Mouse (Mus musculus) liver, embryonic 14.5 days (tissue): ENCODE data around the gene Pgpep1l. TPM values are rescaled to one million over a fixed set of nuclear protein-coding genes. Genes with fewer than 3 reads are reported as not detected.

Source experiments
- ATAC-seq: fragments of 200-750 bp; cut with Nextera tagmentation; 2 replicates; pipeline ENCODE4 v1.8.0; 2017; ENCODE audit warnings: moderate number of reproducible peaks, mild to moderate bottlenecking, moderate library complexity; ENCODE audit not compliant: insufficient read depth
- DNase-seq, 3 experiments: peaks; one replicate each; pipeline ENCODE4 v3.0.0-alpha.2; 2012 to 2013; ENCODE audit warnings: low read depth in 3 of 3, low spot score in 3 of 3
- H3K27ac ChIP-seq: fragments of 300-500 bp; sonication (generic); 2 replicates; pipeline ENCODE4 v1.5.1; 2014; ENCODE audit warnings: moderate library complexity, mild to moderate bottlenecking, control low read depth, inconsistent platforms
- H3K27me3 ChIP-seq: fragments of 300-500 bp; sonication (generic); 2 replicates; pipeline ENCODE4 v1.6.1; 2014; ENCODE audit warnings: mild to moderate bottlenecking, low read length, moderate library complexity; ENCODE audit not compliant: control insufficient read depth, insufficient read depth
- H3K36me3 ChIP-seq: fragments of 300-500 bp; sonication (generic); replicated peaks from 2 replicates; pipeline ENCODE4 v1.6.1; 2014; ENCODE audit warnings: low read depth; ENCODE audit not compliant: control insufficient read depth, insufficient read depth
- H3K4me1 ChIP-seq, 2 experiments: fragments of 200-500 bp in 1 of 2; fragments of 300-500 bp in 1 of 2; sonication (generic) in 1 of 2; replicated peaks; 2 replicates each; pipeline ENCODE4 v1.6.1; 2012 to 2014; ENCODE audit warnings: antibody characterized with exemption in 1 of 2, inconsistent platforms in 1 of 2, low read length in 1 of 2; ENCODE audit not compliant: control insufficient read depth in 2 of 2, insufficient read depth in 2 of 2
- H3K4me2 ChIP-seq: fragments of 300-500 bp; sonication (generic); 2 replicates; pipeline ENCODE4 v1.6.1; 2014; ENCODE audit warnings: low read depth, mild to moderate bottlenecking, control low read depth, moderate library complexity
- H3K4me3 ChIP-seq, 2 experiments: fragments of 200-500 bp in 1 of 2; fragments of 300-500 bp in 1 of 2; sonication (generic) in 1 of 2; 2 replicates each; pipeline ENCODE4 v1.5.1; 2012 to 2014; ENCODE audit warnings: low read depth in 2 of 2, low read length in 2 of 2, mild to moderate bottlenecking in 2 of 2, control low read depth in 1 of 2, inconsistent platforms in 1 of 2, moderate library complexity in 1 of 2; ENCODE audit not compliant: insufficient read depth in 1 of 2
- H3K9ac ChIP-seq: fragments of 300-500 bp; sonication (generic); replicated peaks from 2 replicates; pipeline ENCODE4 v1.6.1; 2014; ENCODE audit warnings: mild to moderate bottlenecking, control low read depth, moderate library complexity
- H3K9me3 ChIP-seq: fragments of 300-500 bp; sonication (generic); 2 replicates; pipeline ENCODE4 v1.6.1; 2016; ENCODE audit warnings: low read length, mixed read lengths; ENCODE audit not compliant: control insufficient read depth
- CTCF ChIP-seq: IDR thresholded peaks from 2 replicates; pipeline ENCODE4 v1.5.1; 2016; ENCODE audit warnings: antibody characterized with exemption, low read depth, control low read depth
- EP300 ChIP-seq: IDR thresholded peaks from 2 replicates; pipeline ENCODE4 v1.6.1; 2016; ENCODE audit warnings: antibody characterized with exemption, low read depth
- WGBS: fragments of 180-500 bp; shearing (Covaris S2); extraction: QIAGEN DNeasy Blood & Tissue Kit; methylation state at CpG from one replicate; pipeline ENCODE4 v1.1.7; 2014; ENCODE audit not compliant: insufficient replicate concordance; 5-methylcytosine and 5-hydroxymethylcytosine counted together
- polyA plus RNA-seq, 2 experiments: library from polyadenylated mRNA; depleted of rRNA in 1 of 2; stranded (reverse) in 1 of 2; unstranded in 1 of 2; fragments of >200 nt; fragmentation: Nextera tagmentation in 1 of 2; extraction: Ambion mirVana in 1 of 2; gene quantifications; 2 replicates each; pipeline versions ENCODE4 v1.2.1 to v1.2.3; 2012 to 2014

Pgpep1l gene
- not detected in 2 replicates for polyA plus RNA-seq (2012; rRNA removed)
- polyA plus RNA-seq (2014; fragmentation: Nextera tagmentation; extraction: Ambion mirVana): not detected in 2 replicates

- Histone ChIP-seq H3K36me3 (no peaks in the 10 kb centered on the region), H3K9ac (no peak within 1 kb of the TSS), H3K9me3 (no peaks in the 10 kb centered on the region), H3K4me3 (peak within 1 kb of the TSS in 1 of 2 experiments; percentile 18; a peak in 2 of 4 replicates), H3K27me3 (peaks cover 10% of the 10 kb centered on the region), H3K4me1 (0 out of 4 replicates have a peak, but pooled peaks cover 0 to 2% of the 10 kb centered on the region in 2 experiments), H3K27ac (no peak within 1 kb of the TSS), H3K4me2 (peak within 1 kb of the TSS; percentile 50)
- ATAC-seq: no peak
- 15% methylated on average over 25 of the region's 25 CpGs for WGBS
- DNase-seq: no peak
- TF ChIP-seq EP300 (no peak), CTCF (no peak)
These were observed at the start of gene Pgpep1l for GRCm38 (mm10) chr7:68264028-68264453. TSS of gene Pgpep1l (minus strand) at chr7:68264233.

GRCm38 (mm10) chr7:68313038-68313782 lies 49.2 kb upstream of the Pgpep1l start:
- Histone ChIP-seq H3K27ac (no peak overlapping the region), H3K4me1 (no peaks in the 10 kb centered on the region), H3K36me3 (no peaks in the 10 kb centered on the region), H3K4me2 (no peak overlapping the region), H3K9me3 (no peaks in the 10 kb centered on the region), H3K9ac (no peak overlapping the region), H3K4me3 (no peak overlapping the region), H3K27me3 (no peaks in the 10 kb centered on the region)
- no peak for TF ChIP-seq CTCF
- no peak for TF ChIP-seq EP300
- WGBS: 57% methylated on average over 14 of the region's 14 CpGs
- ATAC-seq (no peak), DNase-seq (no peak)

- Histone ChIP-seq H3K4me1 (no peaks in the 10 kb centered on the region), H3K36me3 (no peaks in the 10 kb centered on the region), H3K4me3 (no peak overlapping the region), H3K27me3 (no peaks in the 10 kb centered on the region), H3K27ac (no peak overlapping the region), H3K9ac (no peak overlapping the region), H3K4me2 (no peak overlapping the region), H3K9me3 (no peaks in the 10 kb centered on the region)
- no peak for DNase-seq
- TF ChIP-seq CTCF: no peak
- TF ChIP-seq EP300: no peak
- ATAC-seq: no peak
- 52% methylated on average over 5 of the region's 5 CpGs for WGBS
These were observed 48.4 kb upstream of the Pgpep1l start for GRCm38 (mm10) chr7:68312395-68312794.

GRCm38 (mm10) chr7:68311469-68311868 lies 47.4 kb upstream of the Pgpep1l start:
- Histone ChIP-seq H3K27me3 (no peaks in the 10 kb centered on the region), H3K9me3 (no peaks in the 10 kb centered on the region), H3K36me3 (no peaks in the 10 kb centered on the region), H3K4me1 (no peaks in the 10 kb centered on the region), H3K27ac (no peak overlapping the region), H3K9ac (no peak overlapping the region), H3K4me3 (no peak overlapping the region), H3K4me2 (no peak overlapping the region)
- WGBS: 68% methylated on average over 6 of the region's 6 CpGs
- DNase-seq: no peak
- TF ChIP-seq EP300 (no peak), CTCF (no peak)
- no peak for ATAC-seq

- Histone ChIP-seq H3K36me3 (no peaks in the 10 kb centered on the region), H3K4me2 (no peak overlapping the region), H3K9me3 (no peaks in the 10 kb centered on the region), H3K4me3 (no peak overlapping the region), H3K4me1 (no peaks in the 10 kb centered on the region), H3K9ac (no peak overlapping the region), H3K27me3 (no peaks in the 10 kb centered on the region), H3K27ac (no peak overlapping the region)
- DNase-seq (no peak), ATAC-seq (no peak)
- 67% methylated on average over 8 of the region's 8 CpGs for WGBS
- no peak for TF ChIP-seq EP300
- TF ChIP-seq CTCF: no peak
These were observed 42.7 kb upstream of the Pgpep1l start for GRCm38 (mm10) chr7:68306756-68307155.
